Mouse (Mus musculus) embryonic facial prominence, embryonic 13.5 days (tissue): ENCODE results near the gene Gnai3. TPM values are rescaled to one million over a fixed set of nuclear protein-coding genes. Genes with fewer than 3 reads are reported as not detected.

Source experiments
- ATAC-seq: fragments of 200-750 bp; cut with Nextera tagmentation; 2 replicates; pipeline ENCODE4 v1.8.0; 2017; ENCODE audit warnings: low read depth; ENCODE audit not compliant: insufficient number of reproducible peaks, insufficient read depth, low FRiP score, low TSS enrichment
- H3K27ac ChIP-seq: fragments of 300-500 bp; sonication (generic); 2 replicates; pipeline ENCODE4 v1.5.1; 2015; ENCODE audit warnings: moderate library complexity, mild to moderate bottlenecking, inconsistent platforms
- H3K27me3 ChIP-seq: fragments of 300-500 bp; sonication (generic); 2 replicates; pipeline ENCODE4 v1.6.1; 2015; ENCODE audit warnings: mild to moderate bottlenecking, inconsistent platforms
- H3K36me3 ChIP-seq: fragments of 300-500 bp; sonication (generic); 2 replicates; pipeline ENCODE4 v1.6.1; 2015; ENCODE audit warnings: mild to moderate bottlenecking, inconsistent platforms
- H3K4me1 ChIP-seq: fragments of 300-500 bp; sonication (generic); 2 replicates; pipeline ENCODE4 v1.6.1; 2015; ENCODE audit warnings: inconsistent platforms
- H3K4me2 ChIP-seq: fragments of 300-500 bp; sonication (generic); 2 replicates; pipeline ENCODE4 v1.6.1; 2015; ENCODE audit warnings: moderate library complexity, mild to moderate bottlenecking, inconsistent platforms
- H3K4me3 ChIP-seq: fragments of 300-500 bp; sonication (generic); 2 replicates; pipeline ENCODE4 v1.5.1; 2015; ENCODE audit warnings: mild to moderate bottlenecking, inconsistent platforms
- H3K9ac ChIP-seq: fragments of 300-500 bp; sonication (generic); 2 replicates; pipeline ENCODE4 v1.6.1; 2015; ENCODE audit warnings: mild to moderate bottlenecking, inconsistent platforms
- H3K9me3 ChIP-seq: fragments of 300-500 bp; sonication (generic); 2 replicates; pipeline ENCODE4 v1.6.1; 2016; ENCODE audit warnings: inconsistent platforms
- WGBS: fragments of 180-500 bp; shearing (Covaris S2); methylation state at CpG from one replicate; pipeline ENCODE4 v1.1.7; 2015; ENCODE audit warnings: mixed read lengths; 5-methylcytosine and 5-hydroxymethylcytosine counted together
- polyA plus RNA-seq: library from polyadenylated mRNA; unstranded; fragments of >200 nt; fragmentation: Nextera tagmentation; extraction: Ambion mirVana; gene quantifications from 2 replicates; pipeline ENCODE4 v1.2.1, GENCODE M21; 2015

Gnai3 gene
- polyA plus RNA-seq, 1 experiment from 2014 or later: 173 TPM

DNA sequence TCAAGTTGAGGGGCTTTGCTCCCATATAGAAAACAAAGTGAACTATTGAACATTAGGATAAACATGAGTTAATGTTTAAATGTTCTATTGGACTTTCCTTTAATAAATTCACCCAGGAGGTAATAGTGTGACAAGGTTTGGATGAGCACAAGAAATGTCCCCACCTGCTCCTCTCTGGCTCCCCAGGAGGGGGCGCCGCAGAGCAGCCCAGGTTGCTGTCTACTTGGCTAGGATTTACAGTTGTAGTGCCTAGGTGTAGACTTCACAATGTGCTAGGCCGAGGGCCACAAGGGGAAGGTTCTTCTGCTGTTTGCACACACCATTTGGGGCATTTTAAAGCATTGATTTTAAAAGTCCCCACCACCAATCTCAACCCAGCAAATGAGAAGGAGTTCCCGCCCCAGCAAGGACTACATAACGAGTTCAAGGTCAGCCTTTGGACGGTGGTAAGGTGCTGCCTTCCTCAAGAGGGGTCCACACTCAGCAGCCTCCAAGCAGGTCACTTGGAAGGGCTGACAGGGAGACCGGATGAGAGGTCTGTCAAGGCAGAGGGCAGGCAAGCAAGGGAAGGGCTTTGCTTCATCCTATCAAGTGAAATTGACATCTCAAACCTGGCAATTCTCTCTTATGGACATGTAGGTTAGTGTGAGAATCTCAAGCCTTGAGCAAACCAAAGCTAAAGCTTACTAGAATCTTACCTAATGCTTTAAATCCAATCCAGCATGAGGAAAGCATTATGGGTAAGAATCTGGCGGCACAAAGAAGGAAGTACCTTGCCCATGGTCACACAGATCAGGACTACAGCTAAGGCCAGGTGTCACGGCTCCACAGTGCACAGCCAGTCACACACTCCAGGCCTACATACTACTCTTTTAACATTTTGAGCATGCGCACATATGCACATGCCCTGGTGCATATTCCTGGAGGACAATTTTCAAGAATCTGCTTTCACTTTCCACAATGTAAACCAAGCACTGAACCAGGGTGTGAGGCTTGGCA, 75.4 kb downstream of the Gnai3 start:
- H3K9ac ChIP-seq: no peak overlapping the region
- no peak overlapping the region for H3K4me2 ChIP-seq
- no peaks in the 10 kb centered on the region for H3K27me3 ChIP-seq
- no peak for ATAC-seq
- peaks cover 5% of the 10 kb centered on the region; the same call in 1 of the 2 replicates for H3K4me1 ChIP-seq
- no peak overlapping the region for H3K27ac ChIP-seq
- WGBS: 63% methylated on average over 10 of the region's 10 CpGs
- H3K36me3 ChIP-seq: peaks cover 33% of the 10 kb centered on the region
- H3K4me3 ChIP-seq: no peak overlapping the region
- H3K9me3 ChIP-seq: no peaks in the 10 kb centered on the region

DNA sequence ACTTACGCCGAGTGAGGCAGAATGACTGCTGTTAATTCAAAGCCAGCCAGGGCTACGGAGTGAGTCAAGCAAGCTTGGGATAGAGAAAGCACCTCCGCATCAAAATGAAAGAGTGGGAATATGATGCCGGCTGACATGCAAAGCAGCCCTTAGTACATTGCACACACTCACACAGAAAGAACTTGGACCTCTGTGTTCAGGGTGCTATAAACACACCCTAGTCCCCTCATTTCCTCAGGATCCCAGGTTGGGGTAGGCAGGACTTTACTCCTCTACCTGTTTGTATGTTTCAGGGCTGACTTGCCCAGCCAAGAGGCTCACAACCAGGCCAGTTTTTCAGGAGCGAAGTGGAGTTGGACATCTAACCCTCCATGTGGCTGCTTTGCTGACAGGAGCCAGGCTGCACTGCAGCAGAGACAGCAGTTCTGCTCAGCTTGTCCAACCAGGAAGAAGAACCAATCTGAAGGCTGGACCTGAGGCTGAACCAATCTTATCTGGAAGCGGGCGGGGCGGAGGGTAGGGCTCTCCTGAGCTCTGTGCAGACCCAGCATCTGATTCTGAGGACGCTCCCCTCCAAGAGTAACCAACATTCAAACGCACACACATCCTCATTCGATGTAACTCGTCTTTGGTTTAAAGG, 76.6 kb downstream of the Gnai3 start:
- Histone ChIP-seq H3K9ac (0 out of 2 replicates have a peak overlapping the region, but pooled peaks have one; percentile 11), H3K4me3 (no peak overlapping the region), H3K4me1 (peaks cover 5% of the 10 kb centered on the region; the same call in 1 of the 2 replicates), H3K36me3 (peaks cover 21% of the 10 kb centered on the region), H3K9me3 (no peaks in the 10 kb centered on the region), H3K4me2 (no peak overlapping the region), H3K27ac (no peak overlapping the region), H3K27me3 (no peaks in the 10 kb centered on the region)
- no peak for ATAC-seq
- WGBS: 61% methylated on average over 13 of the region's 13 CpGs

DNA sequence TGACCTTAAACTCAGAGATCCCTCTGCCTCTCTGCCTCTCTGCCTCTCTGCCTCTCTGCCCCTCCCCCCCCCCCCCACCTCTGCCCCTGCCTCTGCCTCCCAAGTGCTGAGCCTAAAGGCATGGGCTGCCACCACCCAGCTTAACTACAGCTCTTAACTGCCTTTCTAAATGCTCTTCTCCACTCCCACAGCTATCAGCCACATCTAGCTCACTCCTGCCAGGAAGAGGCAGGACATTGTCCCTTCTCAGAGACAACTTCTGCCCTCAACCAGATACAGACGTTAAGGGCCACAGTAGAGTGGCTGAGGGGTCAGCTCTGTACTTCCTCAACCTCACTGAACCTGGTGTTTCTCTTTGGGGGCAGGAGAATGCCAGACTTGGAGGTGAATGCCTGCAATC, 77.1 kb downstream of the Gnai3 start:
- Histone ChIP-seq H3K4me2 (no peak overlapping the region), H3K27ac (no peak overlapping the region), H3K9ac (no peak overlapping the region), H3K4me3 (no peak overlapping the region), H3K9me3 (no peaks in the 10 kb centered on the region), H3K36me3 (peaks cover 16% of the 10 kb centered on the region), H3K4me1 (peaks cover 5% of the 10 kb centered on the region; the same call in 1 of the 2 replicates), H3K27me3 (no peaks in the 10 kb centered on the region)
- ATAC-seq: no peak
- WGBS: 20% methylated on average over 1 of the region's 1 CpGs

DNA sequence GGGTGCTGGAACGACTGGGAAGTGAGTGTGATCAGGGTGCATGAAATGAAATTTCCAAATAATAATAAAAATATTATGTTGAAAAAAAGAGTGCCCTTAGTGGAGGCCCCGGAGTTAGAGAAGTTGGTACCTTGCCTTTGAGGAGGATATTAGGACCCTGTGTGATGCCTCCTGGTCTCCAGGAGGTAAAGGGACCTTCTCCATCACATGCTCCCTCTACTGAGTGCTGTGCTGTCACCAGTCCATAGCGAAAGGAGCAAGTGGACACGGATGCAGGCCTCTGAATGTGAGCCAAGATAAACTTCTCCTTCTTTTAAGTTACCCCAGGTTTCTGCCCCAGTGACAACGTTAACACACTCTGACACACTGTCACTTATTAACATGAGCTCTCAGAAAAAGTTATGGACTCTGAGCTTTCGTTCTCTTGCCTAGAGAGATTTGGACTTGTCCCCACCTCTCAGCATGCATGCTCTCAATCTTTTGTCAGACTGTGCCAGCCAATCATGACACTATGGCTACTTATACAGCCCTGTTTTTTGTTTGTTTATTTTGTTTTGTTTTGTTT, 78.5 kb downstream of the Gnai3 start:
- no peak overlapping the region for H3K27ac ChIP-seq
- H3K9me3 ChIP-seq: no peaks in the 10 kb centered on the region
- H3K4me1 ChIP-seq: peaks cover 5% of the 10 kb centered on the region; the same call in 1 of the 2 replicates
- no peak overlapping the region for H3K4me2 ChIP-seq
- no peak overlapping the region for H3K4me3 ChIP-seq
- WGBS: 67% methylated on average over 6 of the region's 6 CpGs
- no peak overlapping the region for H3K9ac ChIP-seq
- H3K27me3 ChIP-seq: no peaks in the 10 kb centered on the region
- no peak for ATAC-seq
- H3K36me3 ChIP-seq: 0 out of 2 replicates have a peak, but pooled peaks cover 4% of the 10 kb centered on the region

DNA sequence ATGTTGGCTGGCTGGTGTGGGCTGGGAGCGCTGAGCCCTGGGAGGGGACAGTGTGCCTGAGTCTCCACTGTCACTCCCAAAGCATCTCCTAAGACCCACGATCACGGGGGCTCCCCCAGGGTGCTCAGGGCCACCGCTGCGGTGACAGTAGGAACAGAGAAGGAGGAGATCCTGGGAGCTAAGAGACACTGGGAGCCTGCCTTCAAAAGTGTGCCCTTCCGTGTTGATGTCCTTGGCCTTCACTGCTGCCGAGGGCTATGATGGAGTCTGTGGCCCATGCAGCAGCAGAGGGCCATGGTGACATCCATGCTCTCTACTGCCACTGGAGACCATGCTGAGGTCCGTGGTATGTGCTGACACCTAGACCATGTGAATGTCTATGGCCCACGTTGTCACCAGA, 80.4 kb downstream of the Gnai3 start:
- H3K36me3 ChIP-seq: no peaks in the 10 kb centered on the region
- 81% methylated on average over 9 of the region's 9 CpGs for WGBS
- no peak overlapping the region for H3K4me2 ChIP-seq
- no peak for ATAC-seq
- no peaks in the 10 kb centered on the region for H3K27me3 ChIP-seq
- H3K9me3 ChIP-seq: no peaks in the 10 kb centered on the region
- H3K4me3 ChIP-seq: no peak overlapping the region
- no peak overlapping the region for H3K27ac ChIP-seq
- peaks cover 5% of the 10 kb centered on the region; the same call in 1 of the 2 replicates for H3K4me1 ChIP-seq
- no peak overlapping the region for H3K9ac ChIP-seq

DNA sequence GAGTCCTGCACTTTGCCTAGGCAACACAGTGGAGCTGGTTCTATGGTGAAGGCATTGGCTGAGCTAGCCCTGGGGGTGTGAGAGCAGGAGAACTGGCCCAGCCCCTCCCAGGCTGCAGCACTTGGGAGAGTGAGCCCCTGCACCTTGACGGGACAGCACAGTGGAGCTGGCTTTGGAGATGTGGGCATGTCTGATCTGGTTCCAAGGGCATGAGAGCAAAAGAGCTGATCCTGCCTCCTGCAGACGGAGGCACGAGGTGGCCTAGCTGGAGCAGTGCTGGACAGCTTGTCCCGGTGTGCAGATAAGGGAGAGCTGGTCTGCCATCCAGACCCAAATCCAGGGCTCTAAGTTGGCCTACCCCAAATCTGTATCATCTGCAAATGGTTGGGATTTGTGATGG, 81.3 kb downstream of the Gnai3 start:
- H3K27ac ChIP-seq: no peak overlapping the region
- H3K4me3 ChIP-seq: no peak overlapping the region
- peaks cover 5% of the 10 kb centered on the region; the same call in 1 of the 2 replicates for H3K4me1 ChIP-seq
- WGBS: 67% methylated on average over 4 of the region's 4 CpGs
- no peaks in the 10 kb centered on the region for H3K36me3 ChIP-seq
- H3K9me3 ChIP-seq: no peaks in the 10 kb centered on the region
- H3K9ac ChIP-seq: no peak overlapping the region
- H3K4me2 ChIP-seq: no peak overlapping the region
- ATAC-seq: no peak
- H3K27me3 ChIP-seq: no peaks in the 10 kb centered on the region

DNA sequence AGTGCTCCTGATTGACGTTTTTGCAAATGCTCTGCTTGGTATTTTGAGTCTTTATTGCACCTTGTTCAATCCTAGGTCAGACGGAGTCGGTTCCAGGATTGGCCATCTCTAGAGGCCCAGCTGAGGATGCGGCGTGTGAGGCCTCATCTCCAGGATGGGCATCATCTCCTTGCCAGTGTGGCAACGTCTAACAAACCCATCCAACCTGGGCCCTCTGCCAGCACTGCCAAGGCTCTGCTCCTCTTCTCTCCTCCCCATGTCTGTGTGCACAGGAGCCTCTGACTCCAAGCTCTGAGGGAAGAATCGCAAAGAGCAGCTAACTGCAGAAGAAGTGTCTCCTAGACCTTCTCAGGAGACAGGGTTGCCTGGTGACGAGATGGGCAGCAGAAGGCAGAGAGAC, 83.3 kb downstream of the Gnai3 start:
- Histone ChIP-seq H3K36me3 (no peaks in the 10 kb centered on the region), H3K4me1 (no peaks in the 10 kb centered on the region), H3K4me3 (no peak overlapping the region), H3K9ac (no peak overlapping the region), H3K9me3 (no peaks in the 10 kb centered on the region), H3K27me3 (no peaks in the 10 kb centered on the region), H3K4me2 (no peak overlapping the region), H3K27ac (no peak overlapping the region)
- no peak for ATAC-seq
- 83% methylated on average over 8 of the region's 8 CpGs for WGBS

DNA sequence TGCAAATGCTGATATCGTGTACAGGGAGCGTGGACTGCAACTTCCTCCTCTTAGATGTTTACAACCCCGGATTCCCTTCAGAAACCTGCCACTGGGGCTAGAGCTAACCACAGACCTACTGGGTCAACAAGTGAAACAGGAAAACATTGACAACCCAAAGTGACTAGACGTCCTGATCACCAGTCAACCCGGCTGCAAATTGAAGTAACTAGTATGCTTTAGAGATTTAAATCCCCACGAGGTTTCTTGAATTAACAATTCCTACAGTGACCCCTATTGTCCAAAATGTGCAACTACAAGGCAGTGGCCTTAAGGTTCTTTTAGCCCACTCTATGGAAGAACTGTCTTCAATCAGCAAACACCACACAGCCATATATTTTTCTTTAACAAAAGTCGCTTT, 84.5 kb downstream of the Gnai3 start:
- Histone ChIP-seq H3K4me2 (peak overlapping the region; percentile 43; the same call in 1 of the 2 replicates), H3K4me3 (no peak overlapping the region)

More for the DNA sequence above, 84.5 kb downstream of the Gnai3 start:
- no peak overlapping the region for H3K9ac ChIP-seq
- H3K4me1 ChIP-seq: no peaks in the 10 kb centered on the region
- H3K36me3 ChIP-seq: no peaks in the 10 kb centered on the region
- 18% methylated on average over 7 of the region's 7 CpGs for WGBS
- no peaks in the 10 kb centered on the region for H3K27me3 ChIP-seq
- no peak overlapping the region for H3K27ac ChIP-seq
- no peak for ATAC-seq
- H3K9me3 ChIP-seq: no peaks in the 10 kb centered on the region

Other genes with a start within 250 kb of the Gnai3 start
- gene Gstm7, start 214.3 kb downstream of the Gnai3 start, polyA plus RNA-seq: 30.6 and 31.3 TPM in 2 replicates
- 10.7 and 13.5 TPM in 2 replicates for gene Gstm6, start 202.4 kb downstream of the Gnai3 start, polyA plus RNA-seq
- gene Gstm3, start 176.9 kb downstream of the Gnai3 start, polyA plus RNA-seq: 0.28 TPM in 1 of 2 replicates, not detected in the other
- gene Gstm2, start 159.7 kb downstream of the Gnai3 start, polyA plus RNA-seq: 42.0 and 46.6 TPM in 2 replicates
- gene Gstm1, start 128.2 kb downstream of the Gnai3 start, polyA plus RNA-seq: 83.2 and 113 TPM in 2 replicates
- gene Gstm4, start 101.3 kb downstream of the Gnai3 start, polyA plus RNA-seq: 15.0 and 15.8 TPM in 2 replicates
- 38.4 and 44.5 TPM in 2 replicates for gene Ampd2, start 59.5 kb downstream of the Gnai3 start, polyA plus RNA-seq
- gene Gnat2, start 53.4 kb downstream of the Gnai3 start, polyA plus RNA-seq: 0.83 and 0.85 TPM in 2 replicates
- gene Gpr61, start 8.7 kb upstream of the Gnai3 start, polyA plus RNA-seq: 0.15 and 0.20 TPM in 2 replicates
- gene Amigo1, start 40.2 kb upstream of the Gnai3 start, polyA plus RNA-seq: 4.0 and 4.5 TPM in 2 replicates
- gene Cyb561d1, start 55.1 kb upstream of the Gnai3 start, polyA plus RNA-seq: 2.6 and 2.8 TPM in 2 replicates
- gene Atxn7l2, start 64.8 kb upstream of the Gnai3 start, polyA plus RNA-seq: 22.0 and 27.1 TPM in 2 replicates
- gene Sypl2, start 80.5 kb upstream of the Gnai3 start, polyA plus RNA-seq: 0.48 and 0.58 TPM in 2 replicates
- 298 and 302 TPM in 2 replicates for gene Psma5, start 110.8 kb upstream of the Gnai3 start, polyA plus RNA-seq
- 6.4 and 10.8 TPM in 2 replicates for gene Sort1, start 137.9 kb upstream of the Gnai3 start, polyA plus RNA-seq
- gene Mybphl, start 218.8 kb upstream of the Gnai3 start, polyA plus RNA-seq: not detected in 2 replicates
- 61.4 and 73.1 TPM in 2 replicates for gene Psrc1, start 237.7 kb upstream of the Gnai3 start, polyA plus RNA-seq